ENCODE assay signal across 9 mouse cellular contexts in the genomic region with DNA sequence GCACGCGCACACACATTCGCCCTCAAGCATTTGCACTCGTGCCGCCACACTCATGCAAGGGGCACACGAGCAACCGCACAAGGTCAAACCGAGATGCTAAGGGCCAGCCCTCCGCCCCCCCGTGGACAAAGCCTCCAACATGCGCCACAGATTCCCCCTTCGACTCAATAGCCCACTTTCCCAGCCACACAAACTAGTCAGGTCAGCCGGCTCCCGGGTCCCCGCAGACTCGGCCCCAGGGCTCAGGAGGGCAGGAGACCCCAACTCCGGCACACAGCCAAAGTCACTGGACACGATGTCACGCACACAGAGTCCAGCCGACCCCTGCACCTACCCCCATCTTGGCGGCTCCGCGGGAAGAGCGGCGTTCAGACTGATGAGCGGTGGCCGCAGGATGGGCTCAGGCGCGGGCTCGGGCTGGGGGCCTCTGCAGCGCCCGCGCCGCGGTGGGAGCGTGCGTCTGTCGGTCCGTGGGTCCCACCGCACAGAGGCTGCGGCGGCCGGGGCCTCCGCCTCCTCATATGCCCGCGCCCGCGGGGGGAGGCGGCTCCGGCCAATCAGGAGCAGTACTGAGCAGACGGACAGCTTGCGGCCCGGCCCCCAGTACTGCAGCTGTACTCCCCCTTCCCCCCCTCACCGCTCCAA. TPM values are rescaled to one million over a fixed set of nuclear protein-coding genes. Genes with fewer than 3 reads are reported as not detected.
DNase-seq lines count a peak whose midpoint lies in the region; ATAC-seq and TF ChIP-seq lines count a peak whose summit lies in the region.
"Had no signal": no experiment of that assay in that cellular context is flagged by ENCODE, and none has a peak within 500 bp of the region (broad histone marks: within the 10 kb centered on the region; RNA-seq: fewer than 3 reads in every experiment).

Gene Atp1a3 (minus strand): TSS at position 538 of the 645 bp plus-strand sequence.

- no peak for ATAC-seq in heart, embryonic 11.5 days (replicated peaks; ENCODE audit: insufficient number of reproducible peaks, low FRiP score, low TSS enrichment)
- peak; percentile 87 for ATAC-seq in hindbrain, embryonic 15.5 days (ENCODE audit: low FRiP score, low read depth)
- peak; percentile 66 for ATAC-seq in limb, embryonic 14.5 days (ENCODE audit: low FRiP score, low read depth)
- peak; percentile 83 for ATAC-seq in neural tube, embryonic 14.5 days (ENCODE audit: low read depth)
- ATAC-seq in inflammation-experienced regulatory T-cells, adult 6 months, result no peak

- peak within 1 kb of the TSS; percentile 45 for H3K4me3 ChIP-seq in heart, embryonic 11.5 days (ENCODE audit: low read depth, low read length)
- H3K4me3 ChIP-seq in embryonic facial prominence, embryonic 10.5 days, result peak within 1 kb of the TSS; percentile 61
- peak within 1 kb of the TSS; percentile 75 for H3K4me3 ChIP-seq in hindbrain, embryonic 15.5 days
- H3K4me3 ChIP-seq in limb, embryonic 14.5 days (replicated peaks; ENCODE audit: low read length), result peak within 1 kb of the TSS; percentile 38
- peak within 1 kb of the TSS; percentile 80 for H3K4me3 ChIP-seq in neural tube, embryonic 14.5 days (ENCODE audit: low read depth, low read length)
- H3K4me3 ChIP-seq: heart, adult 2 months had no signal

- no peaks in the 10 kb centered on the region for H3K9me3 ChIP-seq in heart, embryonic 11.5 days (replicated peaks; ENCODE audit: control insufficient read depth, low read length)
- H3K9me3 ChIP-seq in embryonic facial prominence, embryonic 10.5 days, result no peaks in the 10 kb centered on the region
- no peaks in the 10 kb centered on the region for H3K9me3 ChIP-seq in hindbrain, embryonic 15.5 days
- no peaks in the 10 kb centered on the region for H3K9me3 ChIP-seq in limb, embryonic 14.5 days (ENCODE audit: control insufficient read depth, low read length)
- H3K9me3 ChIP-seq in neural tube, embryonic 14.5 days (ENCODE audit: control insufficient read depth, low read length), result no peaks in the 10 kb centered on the region

- DNase-seq in heart, postnatal 25 days (ENCODE audit: low spot score), result no peak
- peak; percentile 83 for DNase-seq in adrenal gland, postnatal 14 days
- peak; percentile 69 for DNase-seq in embryonic facial prominence, embryonic 10.5 days (ENCODE audit: low spot score)
- no peak for DNase-seq in limb, embryonic 14.5 days (ENCODE audit: low spot score)

- 2% methylated on average over 53 of the region's 54 CpGs for WGBS in heart, embryonic 11.5 days (ENCODE audit: insufficient replicate concordance)
- 1% methylated on average over 54 of the region's 54 CpGs for WGBS in embryonic facial prominence, embryonic 10.5 days
- under 1% methylated on average over 43 of the region's 54 CpGs for WGBS in hindbrain, embryonic 15.5 days
- WGBS in limb, embryonic 14.5 days, result 1% methylated on average over 48 of the region's 54 CpGs
- WGBS in neural tube, embryonic 14.5 days, result 1% methylated on average over 51 of the region's 54 CpGs

- peaks cover 74% of the 10 kb centered on the region for H3K27me3 ChIP-seq in heart, embryonic 11.5 days (ENCODE audit: control insufficient read depth, insufficient read depth, low read length)
- H3K27me3 ChIP-seq in embryonic facial prominence, embryonic 10.5 days (replicated peaks; ENCODE audit: low read depth, poor library complexity, severe bottlenecking), result peaks cover 88% of the 10 kb centered on the region
- H3K27me3 ChIP-seq in hindbrain, embryonic 15.5 days, result no peaks in the 10 kb centered on the region
- peaks cover 62% of the 10 kb centered on the region for H3K27me3 ChIP-seq in limb, embryonic 14.5 days (ENCODE audit: control insufficient read depth, insufficient read depth, low read length)
- H3K27me3 ChIP-seq in neural tube, embryonic 14.5 days (ENCODE audit: control insufficient read depth, insufficient read depth, low read length), result no peaks in the 10 kb centered on the region

- no peak within 1 kb of the TSS for H3K27ac ChIP-seq in heart, embryonic 11.5 days (ENCODE audit: low read depth, low read length)
- H3K27ac ChIP-seq in embryonic facial prominence, embryonic 10.5 days (replicated peaks), result peak within 1 kb of the TSS; percentile 25; the same call in 1 of the 2 replicates
- H3K27ac ChIP-seq in hindbrain, embryonic 15.5 days (replicated peaks), result peak within 1 kb of the TSS; percentile 94
- H3K27ac ChIP-seq in limb, embryonic 14.5 days (replicated peaks; ENCODE audit: low read depth, low read length), result no peak within 1 kb of the TSS
- peak within 1 kb of the TSS; percentile 84 for H3K27ac ChIP-seq in neural tube, embryonic 14.5 days (ENCODE audit: low read depth, low read length)
- H3K27ac ChIP-seq: heart, adult 2 months had no signal

- intact Hi-C loops in heart, postnatal 25 days (cut with DNase I), result no loop called here

- no peak within 1 kb of the TSS for H3K9ac ChIP-seq in heart, embryonic 11.5 days (ENCODE audit: low read depth, low read length)
- H3K9ac ChIP-seq in hindbrain, embryonic 15.5 days, result peak within 1 kb of the TSS; percentile 94
- H3K9ac ChIP-seq in limb, embryonic 14.5 days (ENCODE audit: low read depth, low read length, severe bottlenecking), result no peak within 1 kb of the TSS; the same call in 1 of the 2 replicates
- H3K9ac ChIP-seq in neural tube, embryonic 14.5 days (replicated peaks; ENCODE audit: low read depth, low read length), result peak within 1 kb of the TSS; percentile 93

- H3K4me2 ChIP-seq in heart, embryonic 11.5 days, result peak within 1 kb of the TSS; percentile 65
- H3K4me2 ChIP-seq in hindbrain, embryonic 15.5 days, result peak within 1 kb of the TSS; percentile 79
- H3K4me2 ChIP-seq in limb, embryonic 14.5 days (replicated peaks; ENCODE audit: low read depth, low read length, severe bottlenecking), result peak within 1 kb of the TSS; percentile 66
- peak within 1 kb of the TSS; percentile 58 for H3K4me2 ChIP-seq in neural tube, embryonic 14.5 days (ENCODE audit: low read depth, low read length)

- TF ChIP-seq POLR2A in limb, embryonic 14.5 days (IDR thresholded peaks at IDR 0.05; ENCODE audit: borderline replicate concordance, extremely low read depth, insufficient read depth, insufficient read length), result no peak

- no peaks in the 10 kb centered on the region for H3K36me3 ChIP-seq in heart, embryonic 11.5 days (ENCODE audit: control insufficient read depth, insufficient read depth, low read length)
- H3K36me3 ChIP-seq in embryonic facial prominence, embryonic 10.5 days (replicated peaks), result no peaks in the 10 kb centered on the region
- peaks cover 4% of the 10 kb centered on the region for H3K36me3 ChIP-seq in hindbrain, embryonic 15.5 days
- H3K36me3 ChIP-seq in limb, embryonic 14.5 days (ENCODE audit: control insufficient read depth, insufficient read depth, low read length), result no peaks in the 10 kb centered on the region
- peaks cover 4% of the 10 kb centered on the region; the same call in 1 of the 2 replicates for H3K36me3 ChIP-seq in neural tube, embryonic 14.5 days (ENCODE audit: control insufficient read depth, insufficient read depth, low read length)

- H3K4me1 ChIP-seq in heart, embryonic 11.5 days (ENCODE audit: control insufficient read depth, insufficient read depth, low read length), result peaks cover 25% of the 10 kb centered on the region
- H3K4me1 ChIP-seq in embryonic facial prominence, embryonic 10.5 days, result peaks cover 41% of the 10 kb centered on the region
- peaks cover 74% of the 10 kb centered on the region for H3K4me1 ChIP-seq in hindbrain, embryonic 15.5 days (replicated peaks)
- H3K4me1 ChIP-seq in limb, embryonic 14.5 days (ENCODE audit: control insufficient read depth, insufficient read depth, low read length), result 0 out of 2 replicates have a peak, but pooled peaks cover 10% of the 10 kb centered on the region
- peaks cover 53% of the 10 kb centered on the region for H3K4me1 ChIP-seq in neural tube, embryonic 14.5 days (ENCODE audit: control insufficient read depth, insufficient read depth, low read length)

RNA-seq across cellular contexts. Expression of gene Atp1a3, which starts in this region (rescaled TPM):
- 2.3 and 4.1 TPM in 2 replicates for polyA plus RNA-seq in heart, embryonic 11.5 days (2014; fragmentation: Nextera tagmentation; extraction: Ambion mirVana)
- under 1 TPM; 0.47 to 0.67 TPM for total RNA-seq in heart, postnatal 25 days (2021)
- total RNA-seq in adrenal gland, postnatal 14 days (2021), result 35.6 and 39.8 TPM in 2 replicates
- polyA plus RNA-seq in embryonic facial prominence, embryonic 10.5 days (2016; fragmentation: Nextera tagmentation; extraction: Ambion mirVana), result 4.4 and 5.4 TPM in 2 replicates
- 487 and 576 TPM in 2 replicates for polyA plus RNA-seq in hindbrain, embryonic 15.5 days (2015; fragmentation: Nextera tagmentation; extraction: Ambion mirVana)
- polyA plus RNA-seq in limb, embryonic 14.5 days (2012; rRNA removed), result 0.84 and 1.1 TPM in 2 replicates
- polyA plus RNA-seq in limb, embryonic 14.5 days (2014; fragmentation: Nextera tagmentation; extraction: Ambion mirVana), result 0.54 and 0.69 TPM in 2 replicates
- 414 and 429 TPM in 2 replicates for polyA plus RNA-seq in neural tube, embryonic 14.5 days (2014; fragmentation: Nextera tagmentation; extraction: Ambion mirVana)
- polyA plus RNA-seq in inflammation-experienced regulatory T-cells, adult 6 months (2017; shearing (Covaris generic)), result 1 to 10 TPM in 2 of 3 experiments, under 1 TPM in 1; 0.62 to 3.6 (median 3.4) TPM

Comparison
In these comparisons a context has a peak if more than half of its experiments do, and no peak if none do; other contexts are left out.
1. RNA of gene Atp1a3 (total RNA-seq): 35.6 to 39.8 TPM in adrenal gland, postnatal 14 days; 0.47 to 0.67 TPM in heart, postnatal 25 days; every median in the first group is over 10 times any median in the second.
2. RNA of gene Atp1a3 (polyA plus RNA-seq): 487 to 576 TPM in hindbrain, embryonic 15.5 days and 414 to 429 TPM in neural tube, embryonic 14.5 days; 4.4 to 5.4 TPM in embryonic facial prominence, embryonic 10.5 days, 0.62 to 3.6 TPM in inflammation-experienced regulatory T-cells, adult 6 months, 2.3 to 4.1 TPM in heart, embryonic 11.5 days and 0.54 to 1.1 TPM in limb, embryonic 14.5 days; every median in the first group is over 10 times any median in the second.
3. ATAC-seq: peak in hindbrain, embryonic 15.5 days (single experiment), limb, embryonic 14.5 days (single experiment) and neural tube, embryonic 14.5 days (single experiment); none in heart, embryonic 11.5 days (single experiment) and inflammation-experienced regulatory T-cells, adult 6 months (single experiment).
4. H3K27ac ChIP-seq: peak in embryonic facial prominence, embryonic 10.5 days (single experiment), hindbrain, embryonic 15.5 days (single experiment) and neural tube, embryonic 14.5 days (single experiment); none in heart, embryonic 11.5 days (single experiment) and limb, embryonic 14.5 days (single experiment).
5. H3K9ac ChIP-seq: peak in hindbrain, embryonic 15.5 days (single experiment) and neural tube, embryonic 14.5 days (single experiment); none in heart, embryonic 11.5 days (single experiment) and limb, embryonic 14.5 days (single experiment).
6. DNase-seq: peak in adrenal gland, postnatal 14 days (single experiment) and embryonic facial prominence, embryonic 10.5 days (single experiment); none in heart, postnatal 25 days (single experiment) and limb, embryonic 14.5 days (single experiment).
7. Peak in every context shown above with its lines, with median percentiles within 50 percentile points of each other: H3K4me2 ChIP-seq and H3K4me3 ChIP-seq.